Mouse (Mus musculus): ENCODE measurements around the gene Zfp764. TPM values are rescaled to one million over a fixed set of nuclear protein-coding genes. Genes with fewer than 3 reads are reported as not detected.
A peak's percentile ranks its signal among the peaks of the same experiment; 100 is the strongest.
"Not testable (repeated sequence)": the region's sequence is repeated elsewhere in the genome, so short reads cannot be mapped to it uniquely, and the experiment has no call there.

Gene Zfp764
- polyA plus RNA-seq (2014; fragmentation: Nextera tagmentation; extraction: Ambion mirVana): 9.3 and 10.4 TPM in 2 replicates

- H3K27ac ChIP-seq (ENCODE audit: low read depth): peak within 1 kb of the TSS; percentile 75; the same call in 1 of the 2 replicates
- DNase-seq (peak; percentile 95), ATAC-seq (ENCODE audit: insufficient read depth) (peak; percentile 92)
- H3K4me3 ChIP-seq (ENCODE audit: low read depth, low read length): peak within 1 kb of the TSS; percentile 54
- not testable (repeated sequence) for H3K4me1 ChIP-seq (ENCODE audit: insufficient read depth); H3K9me3 ChIP-seq (ENCODE audit: low read depth, low read length); H3K27me3 ChIP-seq (ENCODE audit: insufficient read depth, low read length); H3K36me3 ChIP-seq (ENCODE audit: insufficient read depth)
- peak within 1 kb of the TSS; percentile 88 for H3K4me2 ChIP-seq
- H3K9ac ChIP-seq: peak within 1 kb of the TSS; percentile 77
- 4% methylated on average over 40 of the region's 40 CpGs for WGBS
- TF ChIP-seq CTCF (IDR thresholded peaks at IDR 0.05; ENCODE audit: low read depth): peak; percentile 83
These were observed at the start of gene Zfp764 for GRCm38 (mm10) chr7:127406002-127406987. Zfp764 (minus strand) TSS chr7:127406822.

- Histone ChIP-seq H3K36me3 (ENCODE audit: insufficient read depth) (peaks cover 47% of the 10 kb centered on the region), H3K4me2 (no peak overlapping the region), H3K9me3 (ENCODE audit: low read depth, low read length) (no peaks in the 10 kb centered on the region), H3K27ac (ENCODE audit: low read depth) (no peak overlapping the region), H3K4me1 (ENCODE audit: insufficient read depth) (peaks cover 14% of the 10 kb centered on the region; the same call in 1 of the 2 replicates), H3K27me3 (ENCODE audit: insufficient read depth, low read length) (no peaks in the 10 kb centered on the region), H3K9ac (no peak overlapping the region), H3K4me3 (ENCODE audit: low read depth, low read length) (no peak overlapping the region)
- ATAC-seq (ENCODE audit: insufficient read depth): no peak
- no peak for DNase-seq
- 87% methylated on average over 7 of the region's 7 CpGs for WGBS
- TF ChIP-seq CTCF (IDR thresholded peaks at IDR 0.05; ENCODE audit: low read depth): no peak
These were observed 48.3 kb upstream of the Zfp764 start for GRCm38 (mm10) chr7:127454905-127455304.

GRCm38 (mm10) chr7:127453056-127453455 is 46.4 kb upstream of the Zfp764 start:
- WGBS: 92% methylated on average over 2 of the region's 2 CpGs
- no peak for DNase-seq
- peaks cover 14% of the 10 kb centered on the region; the same call in 1 of the 2 replicates for H3K4me1 ChIP-seq (ENCODE audit: insufficient read depth)

GRCm38 (mm10) chr7:127449966-127450365 is 43.3 kb upstream of the Zfp764 start:
- H3K27ac ChIP-seq (ENCODE audit: low read depth): peak overlapping the region; percentile 40; the same call in 1 of the 2 replicates
- WGBS: 80% methylated on average over 7 of the region's 7 CpGs

More at GRCm38 (mm10) chr7:127453056-127453455, 46.4 kb upstream of the Zfp764 start:
- Histone ChIP-seq H3K4me2 (no peak overlapping the region), H3K27me3 (ENCODE audit: insufficient read depth, low read length) (no peaks in the 10 kb centered on the region), H3K4me3 (ENCODE audit: low read depth, low read length) (no peak overlapping the region), H3K36me3 (ENCODE audit: insufficient read depth) (peaks cover 36% of the 10 kb centered on the region), H3K9me3 (ENCODE audit: low read depth, low read length) (no peaks in the 10 kb centered on the region), H3K27ac (ENCODE audit: low read depth) (no peak overlapping the region), H3K9ac (no peak overlapping the region)
- no peak for ATAC-seq (ENCODE audit: insufficient read depth)
- TF ChIP-seq CTCF (IDR thresholded peaks at IDR 0.05; ENCODE audit: low read depth): no peak

GRCm38 (mm10) chr7:127448521-127449300 is 42.1 kb upstream of the Zfp764 start, which contains the start of gene Zfp689:
Zfp689 (minus strand) TSS chr7:127449158.
- peaks cover 14% of the 10 kb centered on the region; the same call in 1 of the 2 replicates for H3K4me1 ChIP-seq (ENCODE audit: insufficient read depth)

More at GRCm38 (mm10) chr7:127449966-127450365, 43.3 kb upstream of the Zfp764 start:
- TF ChIP-seq CTCF (IDR thresholded peaks at IDR 0.05; ENCODE audit: low read depth): no peak
- H3K9ac ChIP-seq: peak overlapping the region; percentile 89
- H3K9me3 ChIP-seq (ENCODE audit: low read depth, low read length): no peaks in the 10 kb centered on the region
- H3K4me2 ChIP-seq: peak overlapping the region; percentile 87
- DNase-seq (no peak), ATAC-seq (ENCODE audit: insufficient read depth) (no peak)
- peaks cover 14% of the 10 kb centered on the region; the same call in 1 of the 2 replicates for H3K4me1 ChIP-seq (ENCODE audit: insufficient read depth)
- H3K36me3 ChIP-seq (ENCODE audit: insufficient read depth): peaks cover 30% of the 10 kb centered on the region
- no peaks in the 10 kb centered on the region for H3K27me3 ChIP-seq (ENCODE audit: insufficient read depth, low read length)
- peak overlapping the region; percentile 85 for H3K4me3 ChIP-seq (ENCODE audit: low read depth, low read length)

GRCm38 (mm10) chr7:127443976-127444375 is 37.4 kb upstream of the Zfp764 start:
- H3K9ac ChIP-seq: no peak overlapping the region
- no peak overlapping the region for H3K27ac ChIP-seq (ENCODE audit: low read depth)
- H3K27me3 ChIP-seq (ENCODE audit: insufficient read depth, low read length): no peaks in the 10 kb centered on the region
- ATAC-seq (ENCODE audit: insufficient read depth) (no peak), DNase-seq (no peak)
- H3K9me3 ChIP-seq (ENCODE audit: low read depth, low read length): no peaks in the 10 kb centered on the region
- WGBS: 89% methylated on average over 20 of the region's 20 CpGs
- no peaks in the 10 kb centered on the region for H3K4me1 ChIP-seq (ENCODE audit: insufficient read depth)
- H3K4me3 ChIP-seq (ENCODE audit: low read depth, low read length): no peak overlapping the region
- no peak overlapping the region for H3K4me2 ChIP-seq
- H3K36me3 ChIP-seq (ENCODE audit: insufficient read depth): peaks cover 38% of the 10 kb centered on the region
- no peak for TF ChIP-seq CTCF (IDR thresholded peaks at IDR 0.05; ENCODE audit: low read depth)

More at GRCm38 (mm10) chr7:127448521-127449300, 42.1 kb upstream of the Zfp764 start, which contains the start of gene Zfp689:
- Histone ChIP-seq H3K36me3 (ENCODE audit: insufficient read depth) (peaks cover 37% of the 10 kb centered on the region), H3K27ac (ENCODE audit: low read depth) (peak within 1 kb of the TSS; percentile 91), H3K9ac (peak within 1 kb of the TSS; percentile 89), H3K9me3 (ENCODE audit: low read depth, low read length) (no peaks in the 10 kb centered on the region), H3K4me3 (ENCODE audit: low read depth, low read length) (peak within 1 kb of the TSS; percentile 85), H3K4me2 (peak within 1 kb of the TSS; percentile 87), H3K27me3 (ENCODE audit: insufficient read depth, low read length) (no peaks in the 10 kb centered on the region)
- ATAC-seq (ENCODE audit: insufficient read depth) (peak; percentile 93), DNase-seq (peak; percentile 98)
- TF ChIP-seq CTCF (IDR thresholded peaks at IDR 0.05; ENCODE audit: low read depth): 0 out of 2 replicates have a peak, but pooled peaks have one; percentile 1
- WGBS: under 1% methylated on average over 54 of the region's 54 CpGs
